ENCODE assay signal across 18 mouse cellular contexts in the genomic region with DNA sequence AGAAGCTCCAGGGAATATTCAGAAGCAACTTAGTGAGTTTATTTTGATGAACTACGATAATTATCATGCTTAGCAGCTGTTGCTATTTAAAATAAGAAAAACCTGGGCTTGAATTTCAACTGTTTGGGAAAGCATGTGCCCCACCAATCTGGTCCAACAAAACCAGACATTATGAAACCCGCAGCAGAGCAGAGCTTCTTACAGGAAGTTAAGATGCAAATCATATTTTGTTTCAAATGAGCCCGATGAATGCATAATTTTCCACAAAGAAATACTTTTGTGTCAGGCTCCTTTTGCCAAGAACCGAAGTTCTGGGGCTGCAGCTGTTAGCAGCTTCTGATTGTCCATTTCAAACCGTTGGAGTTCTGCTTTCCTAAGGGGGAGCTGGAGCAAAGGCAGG.
DNase-seq lines count a peak whose midpoint lies in the region; ATAC-seq lines count a peak whose summit lies in the region.
"Had no signal": no experiment of that assay in that cellular context is flagged by ENCODE, and none has a peak within 500 bp of the region (broad histone marks: within the 10 kb centered on the region; RNA-seq: fewer than 3 reads in every experiment).

No protein-coding gene starts in this region.

- 58% methylated on average over 5 of the region's 5 CpGs for WGBS in forebrain, embryonic 16.5 days
- 81% methylated on average over 5 of the region's 5 CpGs for WGBS in forebrain, embryonic 13.5 days

- no peak; the same call in 1 of the 2 replicates for ATAC-seq in forebrain, embryonic 16.5 days
- ATAC-seq in forebrain, embryonic 13.5 days = no peak
- ATAC-seq: activated CD4-positive, CD25-positive, alpha-beta regulatory T cell, adult 4 months; midbrain, embryonic 15.5 days had no signal

- H3K4me3 ChIP-seq in forebrain, embryonic 16.5 days (replicated peaks; ENCODE audit: low read length) = no peak overlapping the region
- no peak overlapping the region for H3K4me3 ChIP-seq in forebrain, embryonic 13.5 days
- H3K4me3 ChIP-seq: gastrocnemius, adult 2 months; heart, embryonic 15.5 days; hindbrain, embryonic 12.5 days; midbrain, embryonic 15.5 days had no signal

- no peaks in the 10 kb centered on the region for H3K36me3 ChIP-seq in forebrain, embryonic 16.5 days (ENCODE audit: control insufficient read depth, insufficient read depth)
- no peaks in the 10 kb centered on the region for H3K36me3 ChIP-seq in forebrain, embryonic 13.5 days (ENCODE audit: poor library complexity, severe bottlenecking)
- H3K36me3 ChIP-seq: heart, embryonic 15.5 days; hindbrain, embryonic 12.5 days; midbrain, embryonic 15.5 days had no signal

- H3K9ac ChIP-seq in forebrain, embryonic 16.5 days (replicated peaks; ENCODE audit: low read depth, low read length) = no peak overlapping the region
- H3K9ac ChIP-seq in forebrain, embryonic 13.5 days = no peak overlapping the region
- H3K9ac ChIP-seq: heart, embryonic 15.5 days; hindbrain, embryonic 12.5 days; midbrain, embryonic 15.5 days had no signal

- peak overlapping the region; percentile 8 for H3K27ac ChIP-seq in forebrain, embryonic 16.5 days (ENCODE audit: low read length)
- no peak overlapping the region for H3K27ac ChIP-seq in forebrain, embryonic 13.5 days
- H3K27ac ChIP-seq: gastrocnemius, adult 2 months; heart, embryonic 15.5 days; hindbrain, embryonic 12.5 days; midbrain, embryonic 15.5 days had no signal

- peak; percentile 40 for DNase-seq in right cerebral cortex, adult 18-20 months
- no peak for DNase-seq in right cerebral cortex, postnatal 14 days
- peak; percentile 11 to 71 for DNase-seq in layer of hippocampus, postnatal 14 days (ENCODE audit: low spot score in 2 of 2)
- peak; percentile 89 for DNase-seq in telencephalon, adult 2 months (ENCODE audit: low read depth, low spot score)
- DNase-seq in gastrocnemius, adult 18-20 months (ENCODE audit: low spot score) = no peak
- DNase-seq in embryo, embryonic 10 days (ENCODE audit: low spot score) = no peak
- DNase-seq: cerebellum, adult 18-20 months; gastrocnemius, adult 2 months; heart, adult 11 months; liver; lung, adult 18-20 months; spleen, adult 18-20 months had no signal

- H3K4me1 ChIP-seq in forebrain, embryonic 16.5 days (replicated peaks; ENCODE audit: control insufficient read depth, insufficient read depth, low read length) = no peaks in the 10 kb centered on the region; the same call in 1 of the 2 replicates
- H3K4me1 ChIP-seq in forebrain, embryonic 13.5 days = no peaks in the 10 kb centered on the region
- H3K4me1 ChIP-seq: heart, embryonic 15.5 days; hindbrain, embryonic 12.5 days; midbrain, embryonic 15.5 days had no signal

- H3K4me2 ChIP-seq in forebrain, embryonic 16.5 days (ENCODE audit: low read length) = no peak overlapping the region
- H3K4me2 ChIP-seq in forebrain, embryonic 13.5 days = no peak overlapping the region
- H3K4me2 ChIP-seq: heart, embryonic 15.5 days; hindbrain, embryonic 12.5 days; midbrain, embryonic 15.5 days had no signal

- no peaks in the 10 kb centered on the region for H3K9me3 ChIP-seq in forebrain, embryonic 16.5 days (ENCODE audit: control insufficient read depth, low read length)
- no peaks in the 10 kb centered on the region for H3K9me3 ChIP-seq in forebrain, embryonic 13.5 days (replicated peaks)
- H3K9me3 ChIP-seq: heart, embryonic 15.5 days; hindbrain, embryonic 12.5 days; midbrain, embryonic 15.5 days had no signal

- no peaks in the 10 kb centered on the region for H3K27me3 ChIP-seq in forebrain, embryonic 16.5 days (replicated peaks; ENCODE audit: control insufficient read depth, insufficient read depth, low read length)
- no peaks in the 10 kb centered on the region for H3K27me3 ChIP-seq in forebrain, embryonic 13.5 days
- H3K27me3 ChIP-seq: heart, embryonic 15.5 days; hindbrain, embryonic 12.5 days; midbrain, embryonic 15.5 days had no signal

Comparison
In these comparisons a context has a peak if more than half of its experiments do, and no peak if none do; other contexts are left out.
1. DNase-seq: peak in right cerebral cortex, adult 18-20 months (single experiment), layer of hippocampus, postnatal 14 days (2 of 2) and telencephalon, adult 2 months (single experiment); none in right cerebral cortex, postnatal 14 days (single experiment), gastrocnemius, adult 18-20 months (single experiment) and embryo, embryonic 10 days (single experiment).